Mouse (Mus musculus): ENCODE measurements around the gene Gbf1. TPM values are rescaled to one million over a fixed set of nuclear protein-coding genes. Genes with fewer than 3 reads are reported as not detected.
A peak's percentile ranks its signal among the peaks of the same experiment; 100 is the strongest.

Gene Gbf1
- polyA plus RNA-seq, 1 experiment from 2014 or later, result 60.4 TPM

DNA sequence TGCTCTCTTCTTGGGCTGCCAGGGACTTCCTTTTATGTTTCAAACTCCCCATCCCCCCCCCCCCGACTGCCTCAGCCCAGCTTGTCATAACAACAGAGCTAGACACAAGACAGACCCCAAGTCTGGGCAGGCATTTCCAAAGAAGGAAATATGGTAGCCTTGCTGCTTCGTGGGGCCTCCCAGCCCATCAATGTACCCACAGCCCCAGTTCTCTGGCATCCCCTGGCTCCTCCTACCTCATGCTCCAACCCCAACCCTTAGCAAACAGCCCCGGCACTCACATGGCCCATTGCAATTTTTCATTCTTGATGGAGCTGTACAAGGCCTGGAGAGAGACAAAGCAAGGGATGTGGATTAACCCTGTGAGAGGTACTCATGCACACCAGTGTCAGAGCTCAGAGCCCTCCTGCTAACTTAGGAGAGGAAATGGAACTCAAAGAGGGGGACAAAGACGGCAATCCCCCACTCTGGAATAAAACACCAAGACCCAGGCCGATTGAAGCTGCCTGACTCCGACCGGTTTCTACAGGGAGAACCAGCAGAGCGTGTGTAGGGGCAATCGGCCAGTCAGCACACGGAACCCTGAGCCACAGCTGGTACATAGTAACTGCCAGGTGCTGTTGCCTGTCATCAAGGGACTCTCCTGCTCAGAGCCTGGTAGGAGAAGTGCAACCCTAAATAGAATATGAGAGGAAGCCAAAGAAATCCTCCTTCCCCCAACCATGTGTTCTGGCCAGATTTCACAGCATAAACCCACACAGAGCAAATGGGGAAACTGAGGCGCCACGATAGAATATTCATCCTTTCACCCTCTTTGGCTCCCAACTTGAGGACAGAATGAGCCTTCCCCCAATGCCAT, 163.7 kb downstream of the Gbf1 start:
- no peak for DNase-seq (ENCODE audit: low spot score)
- H3K9ac ChIP-seq (ENCODE audit: low read depth, low read length), result 0 out of 2 replicates have a peak overlapping the region, but pooled peaks have one; percentile 10
- no peak for ATAC-seq (ENCODE audit: low read depth)
- peaks cover 82% of the 10 kb centered on the region for H3K27me3 ChIP-seq (replicated peaks; ENCODE audit: control insufficient read depth, insufficient read depth, low read length)
- no peak overlapping the region for H3K27ac ChIP-seq (replicated peaks; ENCODE audit: low read depth, low read length)
- peaks cover 9% of the 10 kb centered on the region; the same call in 1 of the 2 replicates for H3K36me3 ChIP-seq (ENCODE audit: control insufficient read depth, insufficient read depth, low read length)
- no peaks in the 10 kb centered on the region for H3K9me3 ChIP-seq (ENCODE audit: control insufficient read depth, low read length)
- WGBS, result 44% methylated on average over 12 of the region's 12 CpGs
- H3K4me3 ChIP-seq (ENCODE audit: low read depth, low read length), result no peak overlapping the region
- H3K4me1 ChIP-seq (ENCODE audit: control insufficient read depth, insufficient read depth, low read length), result peaks cover 11% of the 10 kb centered on the region; the same call in 1 of the 2 replicates
- H3K4me2 ChIP-seq (ENCODE audit: low read depth, low read length), result no peak overlapping the region

DNA sequence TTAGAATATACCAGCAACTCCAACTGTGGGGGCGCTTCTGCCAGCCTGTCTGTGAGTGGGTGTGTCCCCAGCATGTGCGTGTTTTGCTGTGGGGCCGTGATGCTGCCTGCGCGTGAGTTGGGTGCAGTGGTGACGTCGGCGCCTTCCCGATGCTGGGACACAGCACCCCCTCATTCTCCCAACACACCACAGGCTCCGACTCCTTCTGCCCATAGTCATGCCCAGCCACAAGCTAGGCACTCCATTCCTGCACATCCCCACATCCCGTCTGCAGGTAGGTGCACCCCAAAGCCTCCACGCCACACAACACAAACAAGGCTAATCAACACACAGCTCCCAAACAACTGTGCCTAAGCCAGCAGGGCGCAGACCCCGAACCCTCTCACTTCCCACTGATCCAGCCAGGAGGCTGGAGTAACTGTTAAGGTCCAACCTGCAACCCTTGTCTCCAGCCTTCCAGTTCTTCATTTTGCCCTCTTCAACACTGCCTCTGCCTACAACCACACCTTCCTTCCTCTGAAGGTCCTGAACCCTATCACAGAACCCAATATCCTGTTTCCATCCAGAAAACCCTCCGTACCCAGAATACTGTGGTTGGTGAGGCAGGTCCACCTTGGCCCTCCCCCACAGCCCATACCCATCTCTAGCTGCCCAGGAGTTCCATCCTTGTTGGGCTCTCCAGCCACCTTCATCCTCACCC, 164.7 kb downstream of the Gbf1 start:
- peak overlapping the region; percentile 59 for H3K9ac ChIP-seq (ENCODE audit: low read depth, low read length)
- no peaks in the 10 kb centered on the region for H3K9me3 ChIP-seq (ENCODE audit: control insufficient read depth, low read length)
- ATAC-seq (ENCODE audit: low read depth) (no peak), DNase-seq (ENCODE audit: low spot score) (no peak)
- H3K36me3 ChIP-seq (ENCODE audit: control insufficient read depth, insufficient read depth, low read length), result peaks cover 9% of the 10 kb centered on the region; the same call in 1 of the 2 replicates
- 31% methylated on average over 13 of the region's 15 CpGs for WGBS
- peaks cover 92% of the 10 kb centered on the region for H3K27me3 ChIP-seq (replicated peaks; ENCODE audit: control insufficient read depth, insufficient read depth, low read length)
- H3K4me3 ChIP-seq (ENCODE audit: low read depth, low read length), result peak overlapping the region; percentile 52
- peaks cover 11% of the 10 kb centered on the region; the same call in 1 of the 2 replicates for H3K4me1 ChIP-seq (ENCODE audit: control insufficient read depth, insufficient read depth, low read length)
- H3K4me2 ChIP-seq (ENCODE audit: low read depth, low read length), result peak overlapping the region; percentile 78
- H3K27ac ChIP-seq (replicated peaks; ENCODE audit: low read depth, low read length), result no peak overlapping the region

DNA sequence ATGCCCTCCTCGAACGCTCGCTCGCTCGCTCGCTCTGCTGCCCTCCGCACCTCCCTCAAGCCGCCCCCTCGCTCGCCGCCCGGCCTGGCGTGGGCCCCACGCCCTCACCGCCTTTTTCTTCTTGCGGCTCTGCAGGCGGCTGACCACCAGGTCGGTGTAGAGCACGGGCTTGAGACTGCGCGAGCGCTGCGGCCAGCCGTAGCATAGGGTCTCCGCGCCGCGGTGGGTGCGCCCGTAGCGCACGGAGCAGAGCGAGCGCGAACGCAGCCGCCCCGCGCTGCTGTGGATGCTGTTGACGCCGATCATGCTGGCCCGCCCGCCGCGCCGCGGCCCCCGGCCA, 165.2 kb downstream of the Gbf1 start:
- peaks cover 11% of the 10 kb centered on the region; the same call in 1 of the 2 replicates for H3K4me1 ChIP-seq (ENCODE audit: control insufficient read depth, insufficient read depth, low read length)

DNA sequence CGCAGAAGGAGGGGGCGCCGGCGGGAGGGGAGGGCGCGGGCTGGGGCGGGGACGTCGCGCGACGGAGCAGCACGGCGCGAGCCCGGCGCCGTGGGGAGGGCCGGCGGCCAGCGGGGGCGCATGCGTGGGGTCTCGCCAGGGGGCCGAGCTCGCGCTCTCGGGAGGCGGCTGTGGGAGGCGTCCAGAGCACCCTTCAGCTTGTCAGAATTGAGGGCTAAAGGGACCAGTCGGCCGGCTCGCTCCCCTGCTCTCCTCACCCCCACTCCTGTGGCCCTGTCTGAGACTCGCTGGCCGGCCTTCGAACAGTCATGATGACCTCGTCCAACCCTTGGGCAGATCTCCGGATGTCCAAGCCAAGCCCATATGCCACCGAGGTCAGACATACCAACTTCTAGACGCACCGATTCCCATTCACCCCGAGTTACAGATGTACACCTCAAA, 165.7 kb downstream of the Gbf1 start:
- Histone ChIP-seq H3K36me3 (ENCODE audit: control insufficient read depth, insufficient read depth, low read length) (0 out of 2 replicates have a peak, but pooled peaks cover 3% of the 10 kb centered on the region), H3K9me3 (ENCODE audit: control insufficient read depth, low read length) (no peaks in the 10 kb centered on the region), H3K4me2 (ENCODE audit: low read depth, low read length) (peak overlapping the region; percentile 78), H3K27me3 (replicated peaks; ENCODE audit: control insufficient read depth, insufficient read depth, low read length) (peaks cover 98% of the 10 kb centered on the region), H3K4me3 (ENCODE audit: low read depth, low read length) (peak overlapping the region; percentile 52), H3K27ac (replicated peaks; ENCODE audit: low read depth, low read length) (no peak overlapping the region), H3K4me1 (ENCODE audit: control insufficient read depth, insufficient read depth, low read length) (peaks cover 11% of the 10 kb centered on the region; the same call in 1 of the 2 replicates), H3K9ac (ENCODE audit: low read depth, low read length) (peak overlapping the region; percentile 59)
- DNase-seq (ENCODE audit: low spot score) (peak; percentile 16), ATAC-seq (ENCODE audit: low read depth) (no peak; the same call in none of the 2 replicates)
- 7% methylated on average over 13 of the region's 42 CpGs for WGBS

More for the DNA sequence above, 165.2 kb downstream of the Gbf1 start:
- Histone ChIP-seq H3K4me2 (ENCODE audit: low read depth, low read length) (peak overlapping the region; percentile 78), H3K4me3 (ENCODE audit: low read depth, low read length) (peak overlapping the region; percentile 52), H3K9me3 (ENCODE audit: control insufficient read depth, low read length) (no peaks in the 10 kb centered on the region), H3K27ac (replicated peaks; ENCODE audit: low read depth, low read length) (no peak overlapping the region), H3K9ac (ENCODE audit: low read depth, low read length) (peak overlapping the region; percentile 59), H3K36me3 (ENCODE audit: control insufficient read depth, insufficient read depth, low read length) (peaks cover 7% of the 10 kb centered on the region; the same call in 1 of the 2 replicates), H3K27me3 (replicated peaks; ENCODE audit: control insufficient read depth, insufficient read depth, low read length) (peaks cover 97% of the 10 kb centered on the region)
- no peak; the same call in 1 of the 2 replicates for ATAC-seq (ENCODE audit: low read depth)
- WGBS, result 1% methylated on average over 40 of the region's 48 CpGs
- no peak for DNase-seq (ENCODE audit: low spot score)

DNA sequence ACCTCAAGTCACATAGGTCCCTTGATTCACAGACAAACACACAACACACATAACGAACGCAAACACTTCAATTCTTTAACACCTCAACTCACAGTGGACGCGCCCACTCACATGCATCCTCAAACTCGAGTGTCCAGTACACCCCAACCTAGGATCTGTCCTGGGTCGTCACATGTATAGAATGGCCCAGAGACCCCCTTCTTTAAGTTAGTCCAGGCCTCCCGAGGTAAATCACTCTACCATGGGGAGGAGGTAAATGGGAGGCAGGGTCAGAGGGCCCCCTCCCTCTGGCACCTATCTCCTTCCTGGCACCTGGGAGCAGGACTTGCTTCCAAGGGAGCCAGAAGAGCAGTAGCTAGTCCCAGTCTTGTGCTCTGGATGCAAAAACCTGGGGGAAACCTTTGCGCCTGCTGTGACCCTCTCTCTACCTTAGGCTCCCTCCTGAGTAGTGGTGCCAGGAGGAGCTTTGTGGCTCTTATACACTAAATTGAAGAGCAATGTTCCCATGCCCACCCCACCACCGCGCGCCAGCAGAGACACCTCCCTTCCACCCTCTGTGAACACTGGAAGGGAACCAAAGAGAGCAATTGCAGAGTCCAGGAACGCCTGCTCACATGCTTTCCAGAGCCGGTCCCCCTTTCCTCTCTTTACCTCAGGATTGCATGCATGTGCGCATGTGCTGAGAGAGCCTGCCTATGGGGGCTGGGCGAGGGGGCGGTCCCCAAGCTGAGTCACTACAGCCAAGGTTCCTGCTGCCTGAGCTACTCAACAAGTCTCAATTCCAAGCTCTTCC, 166.5 kb downstream of the Gbf1 start:
- no peak overlapping the region for H3K27ac ChIP-seq (replicated peaks; ENCODE audit: low read depth, low read length)
- WGBS, result 12% methylated on average over 14 of the region's 16 CpGs
- DNase-seq (ENCODE audit: low spot score), result peak; percentile 84
- peaks cover 11% of the 10 kb centered on the region; the same call in 1 of the 2 replicates for H3K4me1 ChIP-seq (ENCODE audit: control insufficient read depth, insufficient read depth, low read length)
- no peak overlapping the region for H3K9ac ChIP-seq (ENCODE audit: low read depth, low read length)
- no peaks in the 10 kb centered on the region for H3K36me3 ChIP-seq (ENCODE audit: control insufficient read depth, insufficient read depth, low read length)
- ATAC-seq (ENCODE audit: low read depth), result peak; percentile 48
- peak overlapping the region; percentile 78 for H3K4me2 ChIP-seq (ENCODE audit: low read depth, low read length)
- peaks cover 98% of the 10 kb centered on the region for H3K27me3 ChIP-seq (replicated peaks; ENCODE audit: control insufficient read depth, insufficient read depth, low read length)
- H3K4me3 ChIP-seq (ENCODE audit: low read depth, low read length), result peak overlapping the region; percentile 52
- no peaks in the 10 kb centered on the region for H3K9me3 ChIP-seq (ENCODE audit: control insufficient read depth, low read length)

DNA sequence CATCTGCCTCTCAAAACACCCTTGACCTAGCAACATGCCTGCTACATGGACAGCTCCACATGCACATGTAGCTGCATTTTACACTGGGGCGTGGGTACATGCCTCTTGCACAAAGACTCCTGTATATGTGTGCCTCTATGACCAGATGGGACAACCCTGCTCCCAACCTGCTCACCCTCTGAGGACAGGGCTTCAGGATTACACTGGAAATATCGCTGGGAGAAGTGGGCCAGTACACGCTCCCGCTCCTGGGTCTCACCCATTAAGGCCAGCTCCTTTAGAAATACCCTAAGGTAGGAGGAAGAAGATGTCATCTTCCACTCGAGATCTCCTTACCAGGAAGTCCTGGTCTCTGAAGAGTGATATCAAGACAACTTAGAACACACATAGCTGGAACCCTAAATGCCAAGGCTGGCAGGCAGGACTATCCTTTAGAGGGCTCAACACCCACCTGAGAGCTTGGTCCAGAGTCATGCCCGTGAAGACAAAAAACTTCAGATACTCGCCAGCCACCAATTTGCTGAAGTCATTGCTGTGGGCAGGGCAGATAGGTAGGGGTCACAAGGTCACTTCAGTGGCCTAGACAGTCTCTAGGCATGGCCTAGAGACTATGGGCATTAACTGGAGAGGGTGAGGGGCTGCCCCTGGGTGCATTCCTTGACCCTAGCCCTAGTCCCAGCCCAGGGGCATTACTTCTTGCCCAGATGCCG, 167.9 kb downstream of the Gbf1 start:
- Histone ChIP-seq H3K27me3 (replicated peaks; ENCODE audit: control insufficient read depth, insufficient read depth, low read length) (peaks cover 98% of the 10 kb centered on the region), H3K9ac (ENCODE audit: low read depth, low read length) (no peak overlapping the region), H3K4me1 (ENCODE audit: control insufficient read depth, insufficient read depth, low read length) (peaks cover 8% of the 10 kb centered on the region; the same call in 1 of the 2 replicates), H3K27ac (replicated peaks; ENCODE audit: low read depth, low read length) (no peak overlapping the region), H3K36me3 (ENCODE audit: control insufficient read depth, insufficient read depth, low read length) (no peaks in the 10 kb centered on the region), H3K4me2 (ENCODE audit: low read depth, low read length) (no peak overlapping the region), H3K9me3 (ENCODE audit: control insufficient read depth, low read length) (no peaks in the 10 kb centered on the region), H3K4me3 (ENCODE audit: low read depth, low read length) (no peak overlapping the region)
- 81% methylated on average over 8 of the region's 8 CpGs for WGBS
- no peak for ATAC-seq (ENCODE audit: low read depth)
- no peak for DNase-seq (ENCODE audit: low spot score)

DNA sequence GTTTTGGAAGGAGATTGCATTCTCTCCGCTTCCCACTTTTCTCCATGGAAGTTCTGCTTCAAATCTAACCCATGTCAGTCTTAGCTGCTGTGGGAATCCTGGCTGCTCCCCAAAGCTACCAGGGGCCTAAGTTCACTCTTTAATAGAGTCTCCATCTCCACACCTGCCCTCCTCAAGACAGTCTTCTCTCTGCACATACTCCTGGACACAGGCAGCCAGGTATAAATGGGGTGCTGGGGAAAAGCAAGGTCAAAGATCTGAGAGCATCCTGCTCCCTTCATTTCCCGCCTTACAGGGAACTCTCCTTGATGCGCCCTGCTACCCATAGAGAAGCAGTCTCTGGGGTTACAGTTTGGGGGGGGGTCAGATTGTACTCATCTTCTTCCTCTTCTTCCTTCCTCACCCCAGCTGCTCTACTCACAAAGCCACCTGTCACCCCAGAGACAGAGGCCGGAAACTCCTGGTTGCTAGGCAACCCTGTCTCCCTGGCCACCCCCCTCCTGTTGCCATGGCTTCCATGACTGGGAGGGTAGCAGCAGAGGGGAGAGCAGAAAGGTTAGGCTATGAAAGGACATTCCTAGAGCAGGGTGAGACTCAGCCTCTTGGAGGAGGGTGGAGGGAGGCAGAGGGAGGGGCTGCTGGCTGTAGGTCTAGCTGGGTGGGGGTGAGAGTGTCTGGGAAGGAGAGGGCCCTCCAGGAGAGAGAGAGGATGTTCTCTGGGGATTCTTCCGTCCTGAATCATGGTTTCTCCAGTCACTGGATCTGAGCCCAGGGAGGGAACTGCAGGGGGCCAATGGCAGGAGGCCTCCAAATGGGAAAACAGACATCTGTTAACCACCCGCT, 169.0 kb downstream of the Gbf1 start:
- Histone ChIP-seq H3K27me3 (replicated peaks; ENCODE audit: control insufficient read depth, insufficient read depth, low read length) (peaks cover 98% of the 10 kb centered on the region), H3K4me3 (ENCODE audit: low read depth, low read length) (no peak overlapping the region), H3K4me2 (ENCODE audit: low read depth, low read length) (no peak overlapping the region), H3K9ac (ENCODE audit: low read depth, low read length) (no peak overlapping the region), H3K36me3 (ENCODE audit: control insufficient read depth, insufficient read depth, low read length) (no peaks in the 10 kb centered on the region), H3K9me3 (ENCODE audit: control insufficient read depth, low read length) (no peaks in the 10 kb centered on the region), H3K27ac (replicated peaks; ENCODE audit: low read depth, low read length) (no peak overlapping the region), H3K4me1 (ENCODE audit: control insufficient read depth, insufficient read depth, low read length) (peaks cover 8% of the 10 kb centered on the region; the same call in 1 of the 2 replicates)
- WGBS, result 29% methylated on average over 6 of the region's 6 CpGs
- ATAC-seq (ENCODE audit: low read depth), result peak; percentile 27; the same call in 1 of the 2 replicates
- peak; percentile 59 for DNase-seq (ENCODE audit: low spot score)
